Mouse (Mus musculus): ENCODE measurements at regions not wholly inside any gene's neighbourhood (a gene's known extent, or its start where the extent isn't known, plus 50 kb on each side); places are given as distances from the start of the nearest gene placed in this dataset.

DNA sequence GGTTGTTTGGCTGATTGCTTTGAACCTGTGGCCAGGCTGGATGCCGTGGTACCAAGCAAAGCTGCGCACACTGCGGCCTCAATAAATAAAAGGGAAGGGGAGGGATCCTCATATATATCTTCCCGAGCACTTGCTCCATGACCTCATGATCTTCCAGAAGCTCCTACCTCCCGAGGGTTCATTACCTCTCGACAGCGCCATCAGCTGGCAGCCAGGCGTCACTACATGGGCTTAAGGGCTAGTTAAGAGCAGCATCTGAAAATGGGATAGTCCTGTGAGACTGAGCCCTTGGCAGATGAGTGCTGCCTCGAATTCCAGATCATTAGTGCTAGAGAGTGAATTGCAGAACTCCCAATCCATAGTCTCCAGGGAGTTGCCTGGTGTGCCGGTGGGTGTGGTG lies 134.0 kb downstream of the Zfp281 start:
- no peaks in the 10 kb centered on the region for H3K36me3 ChIP-seq (ENCODE audit: control insufficient read depth, insufficient read depth, low read length)
- no peak overlapping the region for H3K4me2 ChIP-seq (ENCODE audit: low read depth, low read length)
- H3K27me3 ChIP-seq (ENCODE audit: control insufficient read depth, insufficient read depth, low read depth, low read length) = no peaks in the 10 kb centered on the region
- no peaks in the 10 kb centered on the region for H3K9me3 ChIP-seq (ENCODE audit: control insufficient read depth, low read length)
- 65% methylated on average over 10 of the region's 10 CpGs for WGBS
- H3K9ac ChIP-seq (ENCODE audit: low read length) = no peak overlapping the region
- no peak overlapping the region for H3K27ac ChIP-seq (ENCODE audit: low read length)
- no peak overlapping the region for H3K4me3 ChIP-seq (ENCODE audit: low read length)
- H3K4me1 ChIP-seq (replicated peaks; ENCODE audit: control insufficient read depth, insufficient read depth, low read length) = no peaks in the 10 kb centered on the region
- ATAC-seq (ENCODE audit: low read depth) = no peak

- Histone ChIP-seq H3K4me1 (replicated peaks; ENCODE audit: control insufficient read depth, insufficient read depth, low read length) (no peaks in the 10 kb centered on the region), H3K27me3 (ENCODE audit: control insufficient read depth, insufficient read depth, low read depth, low read length) (no peaks in the 10 kb centered on the region), H3K9ac (ENCODE audit: low read length) (no peak overlapping the region), H3K4me3 (ENCODE audit: low read length) (no peak overlapping the region), H3K4me2 (ENCODE audit: low read depth, low read length) (no peak overlapping the region), H3K9me3 (ENCODE audit: control insufficient read depth, low read length) (no peaks in the 10 kb centered on the region), H3K27ac (ENCODE audit: low read length) (no peak overlapping the region), H3K36me3 (ENCODE audit: control insufficient read depth, insufficient read depth, low read length) (no peaks in the 10 kb centered on the region)
- ATAC-seq (ENCODE audit: low read depth) = no peak
- WGBS = 69% methylated on average over 4 of the region's 4 CpGs
These were observed 134.5 kb downstream of the Zfp281 start for GRCm38 (mm10) chr1:136759164-136759563.

- no peaks in the 10 kb centered on the region for H3K36me3 ChIP-seq (ENCODE audit: control insufficient read depth, insufficient read depth, low read length)
- no peaks in the 10 kb centered on the region for H3K27me3 ChIP-seq (ENCODE audit: control insufficient read depth, insufficient read depth, low read depth, low read length)
- ATAC-seq (ENCODE audit: low read depth) = no peak
- no peak overlapping the region for H3K9ac ChIP-seq (ENCODE audit: low read length)
- WGBS = 88% methylated on average over 4 of the region's 4 CpGs
- no peak overlapping the region for H3K27ac ChIP-seq (ENCODE audit: low read length)
- H3K9me3 ChIP-seq (ENCODE audit: control insufficient read depth, low read length) = no peaks in the 10 kb centered on the region
- H3K4me1 ChIP-seq (replicated peaks; ENCODE audit: control insufficient read depth, insufficient read depth, low read length) = no peaks in the 10 kb centered on the region
- no peak overlapping the region for H3K4me2 ChIP-seq (ENCODE audit: low read depth, low read length)
- no peak overlapping the region for H3K4me3 ChIP-seq (ENCODE audit: low read length)
These were observed 136.8 kb downstream of the Zfp281 start for GRCm38 (mm10) chr1:136761467-136761866.

DNA sequence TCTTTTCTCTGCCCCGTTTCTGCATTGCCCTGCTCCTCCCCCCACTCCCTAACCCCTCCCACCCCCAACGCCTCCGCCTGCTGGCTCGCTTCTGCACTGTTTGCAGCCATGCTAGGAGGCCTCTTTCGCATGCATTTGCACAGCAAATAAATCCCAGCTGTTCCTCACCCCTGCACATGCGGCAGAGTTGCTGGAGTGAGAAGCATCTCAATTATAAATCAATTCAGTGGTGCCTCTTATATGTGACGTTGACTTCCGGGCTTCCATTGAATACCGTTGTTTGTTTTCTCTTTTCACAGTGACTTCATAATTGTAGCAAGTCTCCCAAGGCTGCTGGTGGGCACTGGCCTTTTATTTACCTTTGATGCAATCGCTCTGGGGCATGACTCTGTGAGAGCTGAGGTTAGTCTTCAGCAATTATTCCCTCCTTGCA lies 144.3 kb downstream of the Zfp281 start:
- H3K9ac ChIP-seq (ENCODE audit: low read length) = no peak overlapping the region
- peaks cover 11% of the 10 kb centered on the region for H3K4me1 ChIP-seq (replicated peaks; ENCODE audit: control insufficient read depth, insufficient read depth, low read length)
- peak overlapping the region; percentile 34 for H3K4me3 ChIP-seq (ENCODE audit: low read length)
- no peaks in the 10 kb centered on the region for H3K27me3 ChIP-seq (ENCODE audit: control insufficient read depth, insufficient read depth, low read depth, low read length)
- H3K36me3 ChIP-seq (ENCODE audit: control insufficient read depth, insufficient read depth, low read length) = no peaks in the 10 kb centered on the region
- WGBS = 1% methylated on average over 10 of the region's 10 CpGs
- H3K27ac ChIP-seq (ENCODE audit: low read length) = peak overlapping the region; percentile 44; the same call in 1 of the 2 replicates
- peak overlapping the region; percentile 50 for H3K4me2 ChIP-seq (ENCODE audit: low read depth, low read length)
- peaks cover 5% of the 10 kb centered on the region for H3K9me3 ChIP-seq (ENCODE audit: control insufficient read depth, low read length)
- peak; percentile 88 for ATAC-seq (ENCODE audit: low read depth)

DNA sequence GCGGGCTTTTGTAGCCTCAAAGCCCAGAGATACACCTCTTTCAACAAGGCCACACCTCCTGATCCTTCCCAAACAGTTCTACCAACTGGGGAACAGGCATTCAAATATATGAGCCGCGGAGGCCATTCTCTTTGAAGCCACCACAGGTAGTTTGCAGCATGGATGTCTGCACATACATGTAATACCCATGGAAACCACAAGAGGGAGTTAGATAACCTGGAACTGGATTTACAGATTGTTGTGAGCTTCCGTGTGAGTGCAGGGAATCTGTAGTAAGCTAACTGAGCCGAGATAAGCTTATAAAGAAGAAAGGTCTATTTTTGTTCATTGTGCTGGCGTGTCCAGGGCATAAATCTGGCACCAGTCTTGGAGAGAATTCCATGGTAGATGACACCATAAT lies 149.0 kb downstream of the Zfp281 start:
- no peak overlapping the region for H3K4me3 ChIP-seq (ENCODE audit: low read length)
- 90% methylated on average over 6 of the region's 6 CpGs for WGBS
- no peak overlapping the region for H3K4me2 ChIP-seq (ENCODE audit: low read depth, low read length)
- H3K27me3 ChIP-seq (ENCODE audit: control insufficient read depth, insufficient read depth, low read depth, low read length) = no peaks in the 10 kb centered on the region
- ATAC-seq (ENCODE audit: low read depth) = no peak
- H3K27ac ChIP-seq (ENCODE audit: low read length) = no peak overlapping the region
- H3K9ac ChIP-seq (ENCODE audit: low read length) = no peak overlapping the region
- H3K36me3 ChIP-seq (ENCODE audit: control insufficient read depth, insufficient read depth, low read length) = no peaks in the 10 kb centered on the region
- H3K9me3 ChIP-seq (ENCODE audit: control insufficient read depth, low read length) = peaks cover 5% of the 10 kb centered on the region
- peaks cover 7% of the 10 kb centered on the region for H3K4me1 ChIP-seq (replicated peaks; ENCODE audit: control insufficient read depth, insufficient read depth, low read length)

GRCm38 (mm10) chr1:136776211-136776610 lies 151.5 kb downstream of the Zfp281 start:
- H3K4me3 ChIP-seq (ENCODE audit: low read length) = no peak overlapping the region
- H3K36me3 ChIP-seq (ENCODE audit: control insufficient read depth, insufficient read depth, low read length) = no peaks in the 10 kb centered on the region
- no peak overlapping the region for H3K4me2 ChIP-seq (ENCODE audit: low read depth, low read length)
- WGBS = 71% methylated on average over 17 of the region's 17 CpGs
- H3K4me1 ChIP-seq (replicated peaks; ENCODE audit: control insufficient read depth, insufficient read depth, low read length) = peaks cover 2% of the 10 kb centered on the region; the same call in 1 of the 2 replicates
- H3K27ac ChIP-seq (ENCODE audit: low read length) = no peak overlapping the region
- H3K27me3 ChIP-seq (ENCODE audit: control insufficient read depth, insufficient read depth, low read depth, low read length) = no peaks in the 10 kb centered on the region
- peaks cover 5% of the 10 kb centered on the region for H3K9me3 ChIP-seq (ENCODE audit: control insufficient read depth, low read length)
- no peak for ATAC-seq (ENCODE audit: low read depth)
- no peak overlapping the region for H3K9ac ChIP-seq (ENCODE audit: low read length)

DNA sequence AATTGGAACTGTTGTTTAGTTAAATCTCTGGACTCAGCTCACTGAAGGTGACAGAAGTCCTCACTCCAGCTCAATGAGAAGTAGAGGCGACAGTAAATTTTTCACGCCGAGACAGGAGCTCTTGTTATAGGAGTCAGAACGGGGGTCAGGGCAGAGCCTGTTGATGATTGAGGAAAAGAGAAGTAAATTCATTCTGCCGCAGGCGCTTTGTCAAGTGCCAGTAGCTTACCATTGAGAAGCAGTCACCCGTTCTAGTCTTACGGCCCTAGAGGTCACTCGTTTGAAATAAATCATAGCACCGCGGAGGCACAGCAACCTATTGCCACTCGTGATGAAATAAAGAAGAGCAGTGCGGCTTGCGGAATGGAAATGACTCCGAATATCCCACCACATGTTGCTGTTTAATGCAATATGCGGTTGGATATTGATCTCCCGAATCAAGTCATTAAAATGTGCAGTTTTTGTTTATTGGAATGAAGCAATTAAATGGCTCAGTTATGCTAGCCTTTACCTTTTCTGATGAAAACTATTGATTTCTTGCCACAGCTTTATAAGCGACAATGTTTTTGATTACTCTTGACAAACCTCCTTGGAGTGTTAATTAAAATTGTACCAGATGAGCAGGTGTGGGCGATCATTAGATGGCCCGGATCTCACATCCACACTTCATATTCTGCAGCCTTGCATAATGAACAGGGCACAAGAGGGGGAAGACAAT lies 152.7 kb downstream of the Zfp281 start:
- H3K27ac ChIP-seq (ENCODE audit: low read length) = no peak overlapping the region
- WGBS = 61% methylated on average over 20 of the region's 20 CpGs
- no peak overlapping the region for H3K4me3 ChIP-seq (ENCODE audit: low read length)
- H3K9ac ChIP-seq (ENCODE audit: low read length) = no peak overlapping the region
- H3K4me1 ChIP-seq (replicated peaks; ENCODE audit: control insufficient read depth, insufficient read depth, low read length) = peaks cover 11% of the 10 kb centered on the region; the same call in 1 of the 2 replicates
- peaks cover 5% of the 10 kb centered on the region for H3K9me3 ChIP-seq (ENCODE audit: control insufficient read depth, low read length)
- ATAC-seq (ENCODE audit: low read depth) = no peak
- H3K27me3 ChIP-seq (ENCODE audit: control insufficient read depth, insufficient read depth, low read depth, low read length) = no peaks in the 10 kb centered on the region
- H3K4me2 ChIP-seq (ENCODE audit: low read depth, low read length) = no peak overlapping the region
- H3K36me3 ChIP-seq (ENCODE audit: control insufficient read depth, insufficient read depth, low read length) = no peaks in the 10 kb centered on the region

GRCm38 (mm10) chr1:136779384-136779783 lies 154.7 kb downstream of the Zfp281 start:
- H3K9me3 ChIP-seq (ENCODE audit: control insufficient read depth, low read length) = no peaks in the 10 kb centered on the region
- no peak overlapping the region for H3K27ac ChIP-seq (ENCODE audit: low read length)
- H3K4me1 ChIP-seq (replicated peaks; ENCODE audit: control insufficient read depth, insufficient read depth, low read length) = peaks cover 15% of the 10 kb centered on the region; the same call in 1 of the 2 replicates
- ATAC-seq (ENCODE audit: low read depth) = no peak
- H3K9ac ChIP-seq (ENCODE audit: low read length) = no peak overlapping the region
- no peak overlapping the region for H3K4me3 ChIP-seq (ENCODE audit: low read length)
- no peak overlapping the region for H3K4me2 ChIP-seq (ENCODE audit: low read depth, low read length)
- H3K27me3 ChIP-seq (ENCODE audit: control insufficient read depth, insufficient read depth, low read depth, low read length) = no peaks in the 10 kb centered on the region
- WGBS = 87% methylated on average over 8 of the region's 8 CpGs
- no peaks in the 10 kb centered on the region for H3K36me3 ChIP-seq (ENCODE audit: control insufficient read depth, insufficient read depth, low read length)

DNA sequence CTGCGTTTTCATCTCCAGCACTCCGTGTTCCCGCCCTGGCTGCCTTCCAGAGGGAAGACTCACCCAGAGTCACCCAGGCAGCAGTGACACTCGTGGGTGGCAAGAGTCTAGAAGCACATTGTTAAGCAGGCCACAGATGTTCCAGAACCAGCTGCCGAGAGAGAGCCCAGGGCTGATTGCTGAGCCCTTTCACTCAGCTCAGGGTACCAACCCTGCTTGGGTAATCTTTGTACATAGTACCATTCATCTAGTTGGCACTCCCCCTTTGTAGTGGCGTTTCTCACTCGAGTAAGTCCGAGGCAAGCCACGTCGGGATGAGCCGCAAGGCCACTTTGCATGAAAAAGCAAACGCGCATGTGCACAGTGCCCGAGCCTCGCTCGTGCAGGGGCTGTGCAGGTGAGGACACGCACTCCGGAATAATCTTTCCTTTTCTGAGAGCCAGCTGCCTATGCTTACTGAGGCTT lies 156.9 kb downstream of the Zfp281 start:
- peak; percentile 48; the same call in 1 of the 2 replicates for ATAC-seq (ENCODE audit: low read depth)
- Histone ChIP-seq H3K36me3 (ENCODE audit: control insufficient read depth, insufficient read depth, low read length) (no peaks in the 10 kb centered on the region), H3K27me3 (ENCODE audit: control insufficient read depth, insufficient read depth, low read depth, low read length) (no peaks in the 10 kb centered on the region), H3K4me3 (ENCODE audit: low read length) (peak overlapping the region; percentile 49), H3K9ac (ENCODE audit: low read length) (peak overlapping the region; percentile 53), H3K4me1 (replicated peaks; ENCODE audit: control insufficient read depth, insufficient read depth, low read length) (peaks cover 15% of the 10 kb centered on the region; the same call in 1 of the 2 replicates), H3K27ac (ENCODE audit: low read length) (peak overlapping the region; percentile 70), H3K4me2 (ENCODE audit: low read depth, low read length) (peak overlapping the region; percentile 66), H3K9me3 (ENCODE audit: control insufficient read depth, low read length) (no peaks in the 10 kb centered on the region)
- WGBS = 16% methylated on average over 18 of the region's 18 CpGs
